In genomic region chr9:44874198-44874597, GRCm38 (mm10) we compare ENCODE assay signal across 29 mouse cellular contexts. TPM values are rescaled to one million over a fixed set of nuclear protein-coding genes. Genes with fewer than 3 reads are reported as not detected.
DNase-seq lines count a peak whose midpoint lies in the region; ATAC-seq and TF ChIP-seq lines count a peak whose summit lies in the region.
"Had no signal": no experiment of that assay in that cellular context is flagged by ENCODE, and none has a peak within 500 bp of the region (broad histone marks: within the 10 kb centered on the region; RNA-seq: fewer than 3 reads in every experiment).

No protein-coding gene starts in this region.

- H3K27me3 ChIP-seq in intestine, embryonic 14.5 days (replicated peaks; ENCODE audit: control insufficient read depth, insufficient read depth, low read length) = no peaks in the 10 kb centered on the region
- no peaks in the 10 kb centered on the region for H3K27me3 ChIP-seq in intestine, postnatal 0 days (replicated peaks; ENCODE audit: control insufficient read depth, insufficient read depth, low read length)
- H3K27me3 ChIP-seq in neural tube, embryonic 13.5 days = no peaks in the 10 kb centered on the region
- no peaks in the 10 kb centered on the region for H3K27me3 ChIP-seq in limb, embryonic 15.5 days
- H3K27me3 ChIP-seq: heart, embryonic 12.5 days; stomach, embryonic 15.5 days had no signal

- no peak for DNase-seq in intestine, embryonic 14.5 days (ENCODE audit: low spot score)
- DNase-seq in neural tube, embryonic 10.5 days (ENCODE audit: extremely low spot score, low spot score) = no peak
- no peak for DNase-seq in gastrocnemius, postnatal 4 days (ENCODE audit: low spot score in 2 of 2)
- DNase-seq: adrenal gland, adult 2 months; adrenal gland, postnatal 36 days; B cell, adult 2 months; cerebellum, adult 2 months; cerebellum, postnatal 14 days; gastrocnemius, postnatal 25 days; heart, adult 18-20 months; heart, postnatal 4 days; kidney, adult 8-10 months; kidney, postnatal 14 days; layer of hippocampus, adult 9-11 months; liver; lung, adult 2 months; lung, postnatal 10 days; right cerebral cortex, postnatal 25 days had no signal

- H3K27ac ChIP-seq in intestine, embryonic 14.5 days (ENCODE audit: low read depth) = 0 out of 2 replicates have a peak overlapping the region, but pooled peaks have one; percentile 23
- no peak overlapping the region for H3K27ac ChIP-seq in intestine, postnatal 0 days (ENCODE audit: low read depth, low read length)
- H3K27ac ChIP-seq in neural tube, embryonic 13.5 days (replicated peaks) = peak overlapping the region; percentile 50; the same call in 1 of the 2 replicates
- H3K27ac ChIP-seq in limb, embryonic 15.5 days = peak overlapping the region; percentile 27; the same call in 1 of the 2 replicates
- H3K27ac ChIP-seq: liver, embryonic 14.5 days; macrophage; midbrain, embryonic 10.5 days; stomach, embryonic 15.5 days had no signal

- peaks cover 15% of the 10 kb centered on the region; the same call in 1 of the 2 replicates for H3K36me3 ChIP-seq in intestine, embryonic 14.5 days (ENCODE audit: control insufficient read depth, insufficient read depth, low read length)
- peaks cover 3% of the 10 kb centered on the region; the same call in 1 of the 2 replicates for H3K36me3 ChIP-seq in intestine, postnatal 0 days (ENCODE audit: control insufficient read depth, insufficient read depth)
- H3K36me3 ChIP-seq in neural tube, embryonic 13.5 days = no peaks in the 10 kb centered on the region; the same call in 1 of the 2 replicates
- H3K36me3 ChIP-seq in limb, embryonic 15.5 days = no peaks in the 10 kb centered on the region; the same call in 1 of the 2 replicates
- H3K36me3 ChIP-seq: stomach, embryonic 15.5 days had no signal

- no peak for ATAC-seq in intestine, embryonic 14.5 days (replicated peaks; ENCODE audit: low FRiP score, low TSS enrichment, low read depth)
- no peak for ATAC-seq in intestine, postnatal 0 days
- ATAC-seq in neural tube, embryonic 13.5 days (ENCODE audit: low read depth) = no peak
- no peak for ATAC-seq in limb, embryonic 15.5 days (ENCODE audit: insufficient number of reproducible peaks, low FRiP score, low TSS enrichment, low read depth)
- ATAC-seq: forebrain, embryonic 14.5 days; midbrain, embryonic 16.5 days had no signal

- no peak overlapping the region for H3K4me3 ChIP-seq in intestine, embryonic 14.5 days (ENCODE audit: low read depth, low read length)
- H3K4me3 ChIP-seq in intestine, postnatal 0 days (ENCODE audit: low read depth, low read length) = no peak overlapping the region
- H3K4me3 ChIP-seq in neural tube, embryonic 13.5 days = no peak overlapping the region
- no peak overlapping the region for H3K4me3 ChIP-seq in limb, embryonic 15.5 days
- H3K4me3 ChIP-seq: heart, embryonic 12.5 days; midbrain, embryonic 10.5 days; myocyte; stomach, embryonic 15.5 days had no signal

- no peak overlapping the region for H3K4me2 ChIP-seq in intestine, embryonic 14.5 days (ENCODE audit: low read length)
- no peak overlapping the region for H3K4me2 ChIP-seq in intestine, postnatal 0 days (replicated peaks; ENCODE audit: low read depth)
- no peak overlapping the region for H3K4me2 ChIP-seq in neural tube, embryonic 13.5 days
- H3K4me2 ChIP-seq in limb, embryonic 15.5 days = no peak overlapping the region
- H3K4me2 ChIP-seq: heart, embryonic 12.5 days; stomach, embryonic 15.5 days had no signal

- H3K9me3 ChIP-seq in intestine, embryonic 14.5 days (ENCODE audit: control insufficient read depth, low read length) = no peaks in the 10 kb centered on the region
- no peaks in the 10 kb centered on the region for H3K9me3 ChIP-seq in intestine, postnatal 0 days (ENCODE audit: control insufficient read depth)
- no peaks in the 10 kb centered on the region for H3K9me3 ChIP-seq in neural tube, embryonic 13.5 days
- no peaks in the 10 kb centered on the region for H3K9me3 ChIP-seq in limb, embryonic 15.5 days
- H3K9me3 ChIP-seq: heart, embryonic 12.5 days; midbrain, embryonic 10.5 days; stomach, embryonic 15.5 days had no signal

- peaks cover 58% of the 10 kb centered on the region for H3K4me1 ChIP-seq in intestine, embryonic 14.5 days (replicated peaks; ENCODE audit: control insufficient read depth, insufficient read depth, low read length)
- H3K4me1 ChIP-seq in intestine, postnatal 0 days (replicated peaks; ENCODE audit: control insufficient read depth, insufficient read depth, low read length) = 0 out of 2 replicates have a peak, but pooled peaks cover 8% of the 10 kb centered on the region
- H3K4me1 ChIP-seq in neural tube, embryonic 13.5 days (replicated peaks) = peaks cover 90% of the 10 kb centered on the region
- H3K4me1 ChIP-seq in limb, embryonic 15.5 days = peaks cover 58% of the 10 kb centered on the region

- TF ChIP-seq CTCF in intestine, postnatal 0 days (IDR thresholded peaks at IDR 0.05; ENCODE audit: low read depth) = no peak

- no peak overlapping the region for H3K9ac ChIP-seq in intestine, embryonic 14.5 days (ENCODE audit: low read length)
- no peak overlapping the region for H3K9ac ChIP-seq in intestine, postnatal 0 days (ENCODE audit: low read depth, low read length)
- H3K9ac ChIP-seq in neural tube, embryonic 13.5 days = no peak overlapping the region
- H3K9ac ChIP-seq in limb, embryonic 15.5 days = no peak overlapping the region
- H3K9ac ChIP-seq: heart, embryonic 12.5 days; liver, embryonic 14.5 days; stomach, embryonic 15.5 days had no signal

RNA-seq across cellular contexts. Expression of gene Kmt2a, which starts 6.9 kb away (rescaled TPM):
- 10.4 and 14.7 TPM in 2 replicates for polyA plus RNA-seq in intestine, embryonic 14.5 days (2014; fragmentation: Nextera tagmentation; extraction: Ambion mirVana)
- 2.9 and 3.4 TPM in 2 replicates for polyA plus RNA-seq in intestine, postnatal 0 days (2015; fragmentation: Nextera tagmentation; extraction: Ambion mirVana)
- 20.9 and 25.0 TPM in 2 replicates for polyA plus RNA-seq in neural tube, embryonic 13.5 days (2015; fragmentation: Nextera tagmentation; extraction: Ambion mirVana)
- polyA plus RNA-seq in limb, embryonic 15.5 days (2015; fragmentation: Nextera tagmentation; extraction: Ambion mirVana) = 12.4 and 13.7 TPM in 2 replicates
- 10 to 100 TPM; 27.6 to 31.5 TPM for total RNA-seq in gastrocnemius, postnatal 4 days (2021)

RNA-seq across cellular contexts. Expression of gene Atp5l, which starts 46.3 kb away (rescaled TPM):
- 722 and 905 TPM in 2 replicates for polyA plus RNA-seq in intestine, embryonic 14.5 days (2014; fragmentation: Nextera tagmentation; extraction: Ambion mirVana)
- 1,311 and 1,336 TPM in 2 replicates for polyA plus RNA-seq in intestine, postnatal 0 days (2015; fragmentation: Nextera tagmentation; extraction: Ambion mirVana)
- polyA plus RNA-seq in neural tube, embryonic 13.5 days (2015; fragmentation: Nextera tagmentation; extraction: Ambion mirVana) = 725 and 838 TPM in 2 replicates
- 568 and 652 TPM in 2 replicates for polyA plus RNA-seq in limb, embryonic 15.5 days (2015; fragmentation: Nextera tagmentation; extraction: Ambion mirVana)
- total RNA-seq in gastrocnemius, postnatal 4 days (2021) = 100 to 1,000 TPM; 631 to 643 TPM
